Mouse (Mus musculus) heart, embryonic 13.5 days (tissue): ENCODE measurements around the gene Pear1. TPM values are rescaled to one million over a fixed set of nuclear protein-coding genes. Genes with fewer than 3 reads are reported as not detected.

Experiments
- ATAC-seq: fragments of 200-750 bp; cut with Nextera tagmentation; 2 replicates; pipeline ENCODE4 v1.8.0; 2017; ENCODE audit warnings: moderate TSS enrichment; ENCODE audit not compliant: insufficient number of reproducible peaks, low FRiP score, low TSS enrichment; ENCODE audit errors: extremely low read depth
- H3K27ac ChIP-seq: fragments of 300-500 bp; sonication (generic); replicated peaks from 2 replicates; pipeline ENCODE4 v1.5.1; 2015; ENCODE audit warnings: moderate library complexity, mild to moderate bottlenecking, inconsistent platforms
- H3K27me3 ChIP-seq: fragments of 300-500 bp; sonication (generic); replicated peaks from 2 replicates; pipeline ENCODE4 v1.6.1; 2015; ENCODE audit warnings: mild to moderate bottlenecking, inconsistent platforms
- H3K36me3 ChIP-seq: fragments of 300-500 bp; sonication (generic); 2 replicates; pipeline ENCODE4 v1.6.1; 2015; ENCODE audit warnings: mild to moderate bottlenecking, inconsistent platforms
- H3K4me1 ChIP-seq: fragments of 300-500 bp; sonication (generic); 2 replicates; pipeline ENCODE4 v1.6.1; 2015; ENCODE audit warnings: inconsistent platforms
- H3K4me2 ChIP-seq: fragments of 300-500 bp; sonication (generic); 2 replicates; pipeline ENCODE4 v1.6.1; 2015; ENCODE audit warnings: inconsistent platforms, mild to moderate bottlenecking, moderate library complexity
- H3K4me3 ChIP-seq: fragments of 300-500 bp; sonication (generic); 2 replicates; pipeline ENCODE4 v1.5.1; 2015; ENCODE audit warnings: moderate library complexity, mild to moderate bottlenecking, inconsistent platforms
- H3K9ac ChIP-seq: fragments of 300-500 bp; sonication (generic); 2 replicates; pipeline ENCODE4 v1.6.1; 2015; ENCODE audit warnings: inconsistent platforms, mild to moderate bottlenecking, moderate library complexity
- H3K9me3 ChIP-seq: fragments of 300-500 bp; sonication (generic); 2 replicates; pipeline ENCODE4 v1.6.1; 2016; ENCODE audit warnings: inconsistent platforms
- whole genome bisulfite sequencing: fragments of 180-500 bp; shearing (Covaris S2); methylation state at CpG from one replicate; pipeline ENCODE4 v1.1.7; 2015; ENCODE audit warnings: mixed read lengths; 5-methylcytosine and 5-hydroxymethylcytosine counted together
- polyA plus RNA-seq: library from polyadenylated mRNA; unstranded; fragments of >200 nt; fragmentation: Nextera tagmentation; extraction: Ambion mirVana; gene quantifications from 2 replicates; pipeline ENCODE4 v1.2.1, GENCODE M21; 2015

The Pear1 gene
- polyA plus RNA-seq, 1 experiment from 2014 or later: 18.1 TPM

- H3K36me3 ChIP-seq: no peaks in the 10 kb centered on the region
- H3K4me2 ChIP-seq: no peak overlapping the region
- WGBS: 3% methylated on average over 4 of the region's 4 CpGs
- no peak overlapping the region for H3K27ac ChIP-seq
- ATAC-seq: no peak
- no peak overlapping the region for H3K9ac ChIP-seq
- no peaks in the 10 kb centered on the region for H3K9me3 ChIP-seq
- no peaks in the 10 kb centered on the region for H3K4me1 ChIP-seq
- peaks cover 21% of the 10 kb centered on the region for H3K27me3 ChIP-seq
- no peak overlapping the region for H3K4me3 ChIP-seq
These were observed 14.5 kb upstream of the Pear1 start for GRCm38 (mm10) chr3:87838622-87839021.

- Histone ChIP-seq H3K27me3 (no peaks in the 10 kb centered on the region), H3K36me3 (no peaks in the 10 kb centered on the region), H3K4me2 (no peak overlapping the region), H3K4me3 (no peak overlapping the region), H3K4me1 (no peaks in the 10 kb centered on the region), H3K27ac (no peak overlapping the region), H3K9me3 (no peaks in the 10 kb centered on the region), H3K9ac (no peak overlapping the region)
- ATAC-seq: no peak
- 66% methylated on average over 5 of the region's 5 CpGs for WGBS
These were observed 9.4 kb upstream of the Pear1 start for GRCm38 (mm10) chr3:87833482-87833881.

GRCm38 (mm10) chr3:87832109-87832859, 8.2 kb upstream of the Pear1 start:
- H3K4me2 ChIP-seq: no peak overlapping the region
- no peaks in the 10 kb centered on the region for H3K9me3 ChIP-seq
- H3K4me1 ChIP-seq: no peaks in the 10 kb centered on the region
- H3K4me3 ChIP-seq: no peak overlapping the region
- no peak for ATAC-seq
- no peaks in the 10 kb centered on the region for H3K36me3 ChIP-seq
- no peak overlapping the region for H3K9ac ChIP-seq
- H3K27me3 ChIP-seq: no peaks in the 10 kb centered on the region
- 69% methylated on average over 7 of the region's 7 CpGs for WGBS
- H3K27ac ChIP-seq: no peak overlapping the region

GRCm38 (mm10) chr3:87829025-87829424, 4.9 kb upstream of the Pear1 start:
- no peak overlapping the region for H3K9ac ChIP-seq
- H3K4me1 ChIP-seq: no peaks in the 10 kb centered on the region
- WGBS: 44% methylated on average over 10 of the region's 10 CpGs
- H3K9me3 ChIP-seq: no peaks in the 10 kb centered on the region
- H3K4me2 ChIP-seq: no peak overlapping the region
- no peak for ATAC-seq
- H3K27ac ChIP-seq: no peak overlapping the region
- peaks cover 6% of the 10 kb centered on the region; the same call in 1 of the 2 replicates for H3K27me3 ChIP-seq
- H3K4me3 ChIP-seq: no peak overlapping the region
- H3K36me3 ChIP-seq: no peaks in the 10 kb centered on the region

- Histone ChIP-seq H3K27me3 (peaks cover 6% of the 10 kb centered on the region; the same call in 1 of the 2 replicates), H3K27ac (no peak overlapping the region), H3K36me3 (no peaks in the 10 kb centered on the region), H3K9ac (no peak overlapping the region), H3K9me3 (no peaks in the 10 kb centered on the region), H3K4me2 (no peak overlapping the region), H3K4me1 (no peaks in the 10 kb centered on the region), H3K4me3 (no peak overlapping the region)
- no peak for ATAC-seq
- 35% methylated on average over 4 of the region's 4 CpGs for WGBS
These were observed 4.3 kb upstream of the Pear1 start for GRCm38 (mm10) chr3:87828435-87828834.

GRCm38 (mm10) chr3:87818226-87818625, 5.9 kb downstream of the Pear1 start:
- H3K9ac ChIP-seq: no peak overlapping the region
- H3K36me3 ChIP-seq: no peaks in the 10 kb centered on the region
- H3K4me2 ChIP-seq: no peak overlapping the region
- H3K9me3 ChIP-seq: no peaks in the 10 kb centered on the region
- 57% methylated on average over 12 of the region's 12 CpGs for WGBS
- H3K27me3 ChIP-seq: peaks cover 79% of the 10 kb centered on the region
- ATAC-seq: no peak
- no peak overlapping the region for H3K4me3 ChIP-seq
- peaks cover 5% of the 10 kb centered on the region for H3K4me1 ChIP-seq
- H3K27ac ChIP-seq: no peak overlapping the region

- Histone ChIP-seq H3K27ac (no peak overlapping the region), H3K4me2 (peak overlapping the region; percentile 38), H3K27me3 (peaks cover 88% of the 10 kb centered on the region), H3K9ac (peak overlapping the region; percentile 45; the same call in 1 of the 2 replicates), H3K4me1 (peaks cover 5% of the 10 kb centered on the region), H3K4me3 (no peak overlapping the region), H3K9me3 (no peaks in the 10 kb centered on the region), H3K36me3 (no peaks in the 10 kb centered on the region)
- ATAC-seq: no peak
- WGBS: 6% methylated on average over 12 of the region's 12 CpGs
These were observed 7.4 kb downstream of the Pear1 start for GRCm38 (mm10) chr3:87816646-87817093.

- Histone ChIP-seq H3K9ac (peak overlapping the region; percentile 45; the same call in 1 of the 2 replicates), H3K4me3 (no peak overlapping the region), H3K4me2 (peak overlapping the region; percentile 38), H3K27me3 (peaks cover 90% of the 10 kb centered on the region), H3K9me3 (no peaks in the 10 kb centered on the region), H3K4me1 (peaks cover 5% of the 10 kb centered on the region), H3K27ac (no peak overlapping the region), H3K36me3 (no peaks in the 10 kb centered on the region)
- no peak for ATAC-seq
- 41% methylated on average over 6 of the region's 6 CpGs for WGBS
These were observed 7.9 kb downstream of the Pear1 start for GRCm38 (mm10) chr3:87816166-87816565.

GRCm38 (mm10) chr3:87812873-87813272, 11.2 kb downstream of the Pear1 start:
- Histone ChIP-seq H3K36me3 (no peaks in the 10 kb centered on the region), H3K4me3 (no peak overlapping the region), H3K9ac (no peak overlapping the region), H3K4me2 (no peak overlapping the region), H3K9me3 (no peaks in the 10 kb centered on the region), H3K4me1 (peaks cover 15% of the 10 kb centered on the region), H3K27me3 (peaks cover 97% of the 10 kb centered on the region), H3K27ac (no peak overlapping the region)
- no peak for ATAC-seq
- 40% methylated on average over 10 of the region's 10 CpGs for WGBS

- Histone ChIP-seq H3K27me3 (peaks cover 97% of the 10 kb centered on the region), H3K27ac (no peak overlapping the region), H3K9ac (no peak overlapping the region), H3K36me3 (no peaks in the 10 kb centered on the region), H3K4me2 (no peak overlapping the region), H3K4me1 (peaks cover 15% of the 10 kb centered on the region), H3K4me3 (no peak overlapping the region), H3K9me3 (no peaks in the 10 kb centered on the region)
- 72% methylated on average over 4 of the region's 4 CpGs for WGBS
- no peak for ATAC-seq
These were observed 11.7 kb downstream of the Pear1 start for GRCm38 (mm10) chr3:87812413-87812812.

- H3K9me3 ChIP-seq: no peaks in the 10 kb centered on the region
- no peak overlapping the region for H3K4me3 ChIP-seq
- H3K9ac ChIP-seq: no peak overlapping the region
- no peak overlapping the region for H3K4me2 ChIP-seq
- no peaks in the 10 kb centered on the region for H3K36me3 ChIP-seq
- peaks cover 100% of the 10 kb centered on the region for H3K27me3 ChIP-seq
- no peak for ATAC-seq
- no peak overlapping the region for H3K27ac ChIP-seq
- peaks cover 12% of the 10 kb centered on the region for H3K4me1 ChIP-seq
- 68% methylated on average over 8 of the region's 8 CpGs for WGBS
These were observed 12.8 kb downstream of the Pear1 start for GRCm38 (mm10) chr3:87811297-87811696.
